Mouse (Mus musculus) regulatory T cell (primary cell): Measurements from ENCODE around the gene Ppm1n.

Experiments used
- in situ Hi-C: fragments of 300-600 bp; cut with MboI, MseI; formaldehyde crosslinking; loops from one replicate; pipeline ENCODE4 v1.15.1; 2025; ENCODE audit warnings: high pct_unique_total_duplicates

Gene Ppm1n

GRCm38 (mm10) chr7:19256567-19256966 lies 23.3 kb downstream of the Ppm1n start:
- in situ Hi-C loops, result no loop called here

DNA sequence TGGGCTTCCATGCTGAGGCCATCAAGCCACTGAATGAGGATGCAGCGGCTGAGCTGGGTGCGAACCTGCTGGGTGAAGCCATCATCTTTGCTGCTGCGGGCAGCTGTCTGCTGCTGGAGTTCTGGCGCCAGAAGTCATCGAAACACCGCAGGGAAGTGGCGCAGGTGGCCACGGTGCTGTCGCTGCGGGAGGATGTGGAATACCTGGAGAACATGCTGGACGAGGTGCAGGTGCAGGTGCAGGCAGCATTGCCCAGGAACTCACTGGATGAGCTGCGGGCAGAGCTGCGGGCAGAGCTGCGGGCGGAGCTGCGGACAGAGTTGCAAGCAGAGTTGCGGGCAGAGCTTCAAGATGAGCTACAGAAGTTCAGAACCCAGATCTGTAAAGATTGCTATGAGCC lies 24.5 kb downstream of the Ppm1n start:
- in situ Hi-C loops, result no loop called here

GRCm38 (mm10) chr7:19253437-19253836 lies 26.4 kb downstream of the Ppm1n start:
- in situ Hi-C loops, result no loop called here

GRCm38 (mm10) chr7:19252078-19252477 lies 27.8 kb downstream of the Ppm1n start:
- in situ Hi-C loops, result no loop called here

- in situ Hi-C loops, result no loop called here
Measured at GRCm38 (mm10) chr7:19247511-19247910, 32.4 kb downstream of the Ppm1n start.

DNA sequence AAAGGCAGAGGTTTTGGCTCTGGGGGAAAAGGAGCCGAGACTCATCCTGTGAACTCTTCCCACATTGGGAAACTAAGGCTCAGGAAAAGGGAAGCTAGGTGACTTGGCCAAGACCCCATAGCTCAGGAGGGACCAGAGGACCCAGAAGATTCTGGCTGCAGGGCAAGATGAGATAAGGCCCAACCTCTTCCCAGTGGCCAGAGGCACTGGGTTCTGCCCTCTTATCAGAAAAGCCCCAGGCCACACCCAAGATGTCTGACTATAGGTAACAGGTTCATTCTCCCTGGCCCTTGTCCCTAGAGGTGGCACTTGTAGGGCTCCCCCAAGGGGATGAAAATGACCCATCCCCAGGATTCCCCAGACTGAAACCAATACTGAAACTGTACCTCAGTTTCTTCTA lies 33.0 kb downstream of the Ppm1n start:
- in situ Hi-C loops, result no loop called here

GRCm38 (mm10) chr7:19245083-19245482 lies 34.8 kb downstream of the Ppm1n start:
- in situ Hi-C loops, result no loop called here

GRCm38 (mm10) chr7:19243858-19244257 lies 36.0 kb downstream of the Ppm1n start:
- in situ Hi-C loops, result loop anchor here (5.0 kb wide), 1 partner anchor 38 kb away; the partner anchor contains the start of genes Ppm1n and Rtn2

- in situ Hi-C loops, result loop anchor here (5.0 kb wide), 1 partner anchor 40 kb away; the partner anchor contains the start of genes Ppm1n and Rtn2
Measured at GRCm38 (mm10) chr7:19242005-19242404, 37.9 kb downstream of the Ppm1n start.

GRCm38 (mm10) chr7:19240905-19241463 lies 38.9 kb downstream of the Ppm1n start:
- in situ Hi-C loops, result loop anchor here (5.0 kb wide), 1 partner anchor 41 kb away; the partner anchor contains the start of genes Ppm1n and Rtn2

DNA sequence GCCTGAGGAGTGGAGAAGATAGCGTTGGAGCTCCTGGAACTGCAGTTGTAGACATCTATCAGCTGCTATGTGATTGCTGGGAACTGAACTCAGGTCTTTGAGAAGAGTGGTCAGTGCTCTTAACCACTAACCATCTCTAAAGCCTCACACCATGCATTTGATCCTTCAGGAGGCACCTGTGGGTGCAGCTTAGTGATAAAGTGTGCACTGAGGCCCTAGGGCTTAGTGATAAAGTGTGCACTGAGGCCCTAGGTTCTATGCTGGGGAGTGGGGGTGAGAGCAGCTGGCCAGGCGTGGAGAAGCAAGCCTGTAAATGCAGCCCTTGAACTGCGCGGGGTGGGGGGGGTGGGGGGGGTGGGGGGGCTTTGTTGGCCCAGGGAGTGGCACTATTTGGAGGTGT lies 39.9 kb downstream of the Ppm1n start:
- in situ Hi-C loops, result loop anchor here (5.0 kb wide), 1 partner anchor 42 kb away; the partner anchor contains the start of genes Ppm1n and Rtn2

GRCm38 (mm10) chr7:19239423-19239822 lies 40.4 kb downstream of the Ppm1n start:
- in situ Hi-C loops, result no loop called here

- in situ Hi-C loops, result no loop called here
Measured at GRCm38 (mm10) chr7:19238344-19238743, 41.5 kb downstream of the Ppm1n start.

- in situ Hi-C loops, result no loop called here
Measured at GRCm38 (mm10) chr7:19236411-19236810, 43.5 kb downstream of the Ppm1n start.

- in situ Hi-C loops, result no loop called here
Measured at GRCm38 (mm10) chr7:19235092-19235671, 44.7 kb downstream of the Ppm1n start.

- in situ Hi-C loops, result no loop called here
Measured at GRCm38 (mm10) chr7:19234652-19235051, 45.2 kb downstream of the Ppm1n start.

DNA sequence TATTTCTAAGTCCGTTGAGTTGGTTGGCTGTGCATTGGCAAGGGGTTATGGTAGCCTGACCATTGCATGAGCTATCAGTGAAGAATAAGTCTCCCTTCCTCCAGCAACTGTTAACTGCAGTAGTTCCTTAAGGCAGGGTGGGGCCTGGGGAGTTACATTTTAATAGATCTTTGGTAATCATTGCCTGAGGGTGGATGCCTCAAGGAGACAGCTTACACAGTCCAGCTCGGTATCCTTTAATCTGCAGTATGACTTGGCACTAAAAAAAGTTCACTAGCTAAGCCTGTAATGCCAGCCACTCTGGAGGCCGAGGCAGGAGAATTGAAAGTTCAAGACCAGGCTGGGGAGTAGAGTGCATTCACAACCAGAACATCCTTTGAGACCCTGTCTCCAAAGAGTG lies 48.0 kb downstream of the Ppm1n start:
- in situ Hi-C loops, result no loop called here

DNA sequence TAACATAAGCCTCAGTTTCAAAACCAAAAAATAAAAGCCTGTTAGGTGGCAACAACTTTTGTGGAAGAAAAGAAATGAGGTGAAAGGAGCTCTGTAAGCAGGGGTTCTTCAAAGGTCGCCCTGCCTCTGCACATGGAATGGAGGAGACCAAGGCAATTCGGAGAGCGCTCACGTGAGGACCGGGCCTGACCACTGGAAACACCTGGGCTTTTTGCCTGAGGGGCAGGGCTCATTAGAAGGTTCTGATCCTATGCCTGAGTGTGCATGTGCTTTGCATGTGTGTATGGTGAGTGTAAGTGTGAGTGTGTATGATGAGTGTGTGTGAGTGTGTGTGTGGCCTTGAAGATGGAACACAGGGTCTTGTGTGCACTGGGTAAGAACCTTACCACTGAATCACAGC lies 49.0 kb downstream of the Ppm1n start:
- in situ Hi-C loops, result no loop called here

- in situ Hi-C loops, result no loop called here
Measured at GRCm38 (mm10) chr7:19230041-19230580, 49.8 kb downstream of the Ppm1n start.

- in situ Hi-C loops, result no loop called here
Measured at GRCm38 (mm10) chr7:19229404-19229803, 50.5 kb downstream of the Ppm1n start.

- in situ Hi-C loops, result no loop called here
Measured at GRCm38 (mm10) chr7:19228793-19229148, 51.1 kb downstream of the Ppm1n start.

DNA sequence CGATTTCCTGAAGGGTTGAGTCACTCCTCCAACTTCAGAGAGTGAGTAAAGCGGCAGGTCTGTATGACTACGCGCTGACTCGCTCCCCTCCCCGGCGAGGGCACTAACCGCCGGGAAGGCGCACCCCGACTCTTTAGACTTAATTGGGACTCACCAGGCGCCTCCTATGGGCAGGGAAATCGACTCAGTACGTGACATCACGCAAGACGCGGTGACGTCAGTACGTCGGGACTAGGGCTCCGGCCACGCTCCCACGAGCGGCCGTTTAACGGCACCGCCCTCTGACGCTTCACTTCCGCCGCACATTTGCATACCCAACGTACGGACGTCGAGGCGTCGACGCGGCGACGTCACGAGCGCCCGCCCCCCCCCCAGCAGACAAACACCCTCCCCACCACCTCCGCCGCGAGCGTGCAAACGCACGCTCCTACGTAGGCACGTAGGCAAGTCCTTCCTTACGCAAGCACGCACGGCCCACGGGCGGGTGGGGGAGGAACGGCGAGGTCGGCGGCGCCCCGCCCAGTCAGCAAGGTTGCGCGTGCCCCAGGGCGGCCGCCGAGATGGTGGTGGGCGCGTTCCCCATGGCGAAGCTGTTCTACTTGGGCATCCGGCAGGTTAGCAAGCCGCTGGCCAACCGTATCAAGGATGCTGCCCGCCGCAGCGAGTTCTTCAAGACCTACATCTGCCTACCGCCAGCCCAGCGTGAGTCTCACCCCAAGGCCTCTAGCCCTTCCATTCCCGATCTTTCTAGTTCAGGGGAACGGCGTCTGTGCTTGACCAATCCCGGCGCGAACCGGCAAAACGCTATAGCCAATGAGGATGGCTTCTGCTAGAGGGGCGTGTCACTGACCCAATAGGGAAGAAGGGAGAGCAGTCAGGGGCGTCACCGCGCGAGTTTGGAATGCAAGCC lies 51.7 kb downstream of the Ppm1n start, which contains the start of gene Opa3:
Gene Opa3 (plus strand): TSS at position 452 of the 910 bp plus-strand sequence.
- in situ Hi-C loops, result no loop called here
